Mouse (Mus musculus): ENCODE measurements around the gene Fh1. TPM values are rescaled to one million over a fixed set of nuclear protein-coding genes. Genes with fewer than 3 reads are reported as not detected.
A peak's percentile ranks its signal among the peaks of the same experiment; 100 is the strongest.

The Fh1 gene
- polyA plus RNA-seq (2015; fragmentation: Nextera tagmentation; extraction: Ambion mirVana), result 85.3 and 88.1 TPM in 2 replicates

GRCm38 (mm10) chr1:175625257-175625879, at the start of gene Fh1:
Gene Fh1, minus strand, starts transcription at chr1:175625635.
- DNase-seq (peak; percentile 91), ATAC-seq (ENCODE audit: low read depth) (peak; percentile 100)
- peak within 1 kb of the TSS; percentile 80 for H3K27ac ChIP-seq
- H3K4me1 ChIP-seq (replicated peaks), result peaks cover 22% of the 10 kb centered on the region
- no peaks in the 10 kb centered on the region for H3K9me3 ChIP-seq (replicated peaks)
- peak within 1 kb of the TSS; percentile 94 for H3K4me2 ChIP-seq
- 0% methylated on average over 53 of the region's 58 CpGs for WGBS (ENCODE audit: insufficient replicate concordance)
- H3K4me3 ChIP-seq (replicated peaks), result peak within 1 kb of the TSS; percentile 86
- H3K9ac ChIP-seq, result peak within 1 kb of the TSS; percentile 89
- no peaks in the 10 kb centered on the region for H3K27me3 ChIP-seq
- H3K36me3 ChIP-seq, result no peaks in the 10 kb centered on the region

GRCm38 (mm10) chr1:175675116-175675515, 49.7 kb upstream of the Fh1 start:
- H3K4me2 ChIP-seq, result no peak overlapping the region
- no peaks in the 10 kb centered on the region for H3K9me3 ChIP-seq (replicated peaks)
- H3K9ac ChIP-seq, result no peak overlapping the region
- H3K27ac ChIP-seq, result no peak overlapping the region
- no peak overlapping the region for H3K4me3 ChIP-seq (replicated peaks)
- no peaks in the 10 kb centered on the region for H3K4me1 ChIP-seq (replicated peaks)
- WGBS (ENCODE audit: insufficient replicate concordance), result 69% methylated on average over 6 of the region's 6 CpGs
- DNase-seq (no peak), ATAC-seq (ENCODE audit: low read depth) (no peak)
- no peaks in the 10 kb centered on the region for H3K27me3 ChIP-seq
- H3K36me3 ChIP-seq, result no peaks in the 10 kb centered on the region

GRCm38 (mm10) chr1:175673563-175674325, 48.3 kb upstream of the Fh1 start:
- H3K27me3 ChIP-seq, result no peaks in the 10 kb centered on the region
- H3K4me3 ChIP-seq (replicated peaks), result no peak overlapping the region
- 63% methylated on average over 7 of the region's 7 CpGs for WGBS (ENCODE audit: insufficient replicate concordance)
- H3K4me2 ChIP-seq, result no peak overlapping the region
- no peaks in the 10 kb centered on the region for H3K36me3 ChIP-seq
- no peak for ATAC-seq (ENCODE audit: low read depth)
- H3K27ac ChIP-seq, result no peak overlapping the region
- H3K9ac ChIP-seq, result no peak overlapping the region
- H3K4me1 ChIP-seq (replicated peaks), result no peaks in the 10 kb centered on the region
- no peaks in the 10 kb centered on the region for H3K9me3 ChIP-seq (replicated peaks)
- DNase-seq, result no peak

GRCm38 (mm10) chr1:175671626-175672025, 46.2 kb upstream of the Fh1 start:
- no peaks in the 10 kb centered on the region for H3K27me3 ChIP-seq
- H3K4me1 ChIP-seq (replicated peaks), result no peaks in the 10 kb centered on the region
- ATAC-seq (ENCODE audit: low read depth) (no peak), DNase-seq (no peak)
- WGBS (ENCODE audit: insufficient replicate concordance), result 14% methylated on average over 1 of the region's 1 CpGs
- H3K27ac ChIP-seq, result no peak overlapping the region
- H3K36me3 ChIP-seq, result no peaks in the 10 kb centered on the region
- H3K4me2 ChIP-seq, result no peak overlapping the region
- no peaks in the 10 kb centered on the region for H3K9me3 ChIP-seq (replicated peaks)
- H3K4me3 ChIP-seq (replicated peaks), result no peak overlapping the region
- no peak overlapping the region for H3K9ac ChIP-seq

- Histone ChIP-seq H3K4me2 (no peak overlapping the region), H3K27me3 (no peaks in the 10 kb centered on the region), H3K9ac (no peak overlapping the region), H3K4me1 (replicated peaks) (no peaks in the 10 kb centered on the region), H3K36me3 (no peaks in the 10 kb centered on the region), H3K9me3 (replicated peaks) (no peaks in the 10 kb centered on the region), H3K4me3 (replicated peaks) (no peak overlapping the region), H3K27ac (no peak overlapping the region)
- DNase-seq, result no peak
- no peak for ATAC-seq (ENCODE audit: low read depth)
- WGBS (ENCODE audit: insufficient replicate concordance), result 71% methylated on average over 7 of the region's 7 CpGs
Observed at GRCm38 (mm10) chr1:175670042-175670441, 44.6 kb upstream of the Fh1 start.

- no peaks in the 10 kb centered on the region for H3K4me1 ChIP-seq (replicated peaks)
- H3K4me3 ChIP-seq (replicated peaks), result no peak overlapping the region
- H3K36me3 ChIP-seq, result no peaks in the 10 kb centered on the region
- DNase-seq (no peak), ATAC-seq (ENCODE audit: low read depth) (no peak)
- H3K27ac ChIP-seq, result no peak overlapping the region
- H3K9me3 ChIP-seq (replicated peaks), result no peaks in the 10 kb centered on the region
- no peak overlapping the region for H3K4me2 ChIP-seq
- no peaks in the 10 kb centered on the region for H3K27me3 ChIP-seq
- WGBS (ENCODE audit: insufficient replicate concordance), result 73% methylated on average over 3 of the region's 3 CpGs
- H3K9ac ChIP-seq, result no peak overlapping the region
Observed at GRCm38 (mm10) chr1:175669456-175669855, 44.0 kb upstream of the Fh1 start.

- Histone ChIP-seq H3K27me3 (no peaks in the 10 kb centered on the region), H3K36me3 (no peaks in the 10 kb centered on the region), H3K4me1 (replicated peaks) (no peaks in the 10 kb centered on the region), H3K4me3 (replicated peaks) (no peak overlapping the region), H3K9ac (no peak overlapping the region), H3K27ac (no peak overlapping the region), H3K4me2 (no peak overlapping the region), H3K9me3 (replicated peaks) (no peaks in the 10 kb centered on the region)
- 60% methylated on average over 5 of the region's 5 CpGs for WGBS (ENCODE audit: insufficient replicate concordance)
- no peak for ATAC-seq (ENCODE audit: low read depth)
- no peak for DNase-seq
Observed at GRCm38 (mm10) chr1:175668666-175669405, 43.4 kb upstream of the Fh1 start.

- no peak overlapping the region for H3K9ac ChIP-seq
- no peak overlapping the region for H3K27ac ChIP-seq
- ATAC-seq (ENCODE audit: low read depth) (no peak), DNase-seq (no peak)
- no peaks in the 10 kb centered on the region for H3K27me3 ChIP-seq
- 77% methylated on average over 4 of the region's 4 CpGs for WGBS (ENCODE audit: insufficient replicate concordance)
- no peaks in the 10 kb centered on the region for H3K9me3 ChIP-seq (replicated peaks)
- no peak overlapping the region for H3K4me2 ChIP-seq
- no peak overlapping the region for H3K4me3 ChIP-seq (replicated peaks)
- H3K36me3 ChIP-seq, result no peaks in the 10 kb centered on the region
- H3K4me1 ChIP-seq (replicated peaks), result no peaks in the 10 kb centered on the region
Observed at GRCm38 (mm10) chr1:175659900-175660299, 34.5 kb upstream of the Fh1 start.

- H3K9me3 ChIP-seq (replicated peaks), result no peaks in the 10 kb centered on the region
- no peak overlapping the region for H3K9ac ChIP-seq
- H3K4me1 ChIP-seq (replicated peaks), result no peaks in the 10 kb centered on the region
- no peak overlapping the region for H3K27ac ChIP-seq
- no peak for DNase-seq
- 82% methylated on average over 4 of the region's 4 CpGs for WGBS (ENCODE audit: insufficient replicate concordance)
- ATAC-seq (ENCODE audit: low read depth), result no peak
- no peaks in the 10 kb centered on the region for H3K27me3 ChIP-seq
- H3K4me3 ChIP-seq (replicated peaks), result no peak overlapping the region
- H3K36me3 ChIP-seq, result 0 out of 2 replicates have a peak, but pooled peaks cover 3% of the 10 kb centered on the region
- H3K4me2 ChIP-seq, result no peak overlapping the region
Observed at GRCm38 (mm10) chr1:175648615-175649014, 23.2 kb upstream of the Fh1 start.

GRCm38 (mm10) chr1:175646952-175647351, 21.5 kb upstream of the Fh1 start:
- Histone ChIP-seq H3K9me3 (replicated peaks) (no peaks in the 10 kb centered on the region), H3K27me3 (no peaks in the 10 kb centered on the region), H3K4me3 (replicated peaks) (no peak overlapping the region), H3K36me3 (0 out of 2 replicates have a peak, but pooled peaks cover 1% of the 10 kb centered on the region), H3K4me2 (no peak overlapping the region), H3K9ac (no peak overlapping the region), H3K4me1 (replicated peaks) (no peaks in the 10 kb centered on the region), H3K27ac (peak overlapping the region; percentile 37; the same call in 1 of the 2 replicates)
- ATAC-seq (ENCODE audit: low read depth) (peak; percentile 69), DNase-seq (no peak)
- 25% methylated on average over 9 of the region's 9 CpGs for WGBS (ENCODE audit: insufficient replicate concordance)

- Histone ChIP-seq H3K27me3 (no peaks in the 10 kb centered on the region), H3K4me3 (replicated peaks) (no peak overlapping the region), H3K9ac (no peak overlapping the region), H3K36me3 (no peaks in the 10 kb centered on the region), H3K9me3 (replicated peaks) (no peaks in the 10 kb centered on the region), H3K4me2 (no peak overlapping the region), H3K4me1 (replicated peaks) (0 out of 2 replicates have a peak, but pooled peaks cover 5% of the 10 kb centered on the region), H3K27ac (no peak overlapping the region)
- DNase-seq (no peak), ATAC-seq (ENCODE audit: low read depth) (no peak)
- 42% methylated on average over 5 of the region's 5 CpGs for WGBS (ENCODE audit: insufficient replicate concordance)
Observed at GRCm38 (mm10) chr1:175643496-175644265, 18.2 kb upstream of the Fh1 start.
